Mouse (Mus musculus) heart, postnatal 0 days (tissue): Measurements from ENCODE around the gene Tpp1.

Experiments
- CTCF ChIP-seq: IDR thresholded peaks from 2 replicates; pipeline ENCODE4 v1.5.1; 2016; ENCODE audit warnings: antibody characterized with exemption, control low read depth, low read depth
- EP300 ChIP-seq: IDR thresholded peaks from 2 replicates; pipeline ENCODE4 v1.6.1; 2016; ENCODE audit warnings: antibody characterized with exemption, low read depth

- no peak for TF ChIP-seq CTCF
- TF ChIP-seq EP300: no peak
Measured at GRCm38 (mm10) chr7:105708733-105709132, 43.3 kb downstream of the Tpp1 start.
